Mouse (Mus musculus) cerebellum, adult 11-12 months (tissue): Measurements from ENCODE around the gene Dpp6.
A peak's percentile ranks its signal among the peaks of the same experiment; 100 is the strongest.

Experiments used
- DNase-seq: peaks from one replicate; pipeline ENCODE4 v3.0.0; 2022

The Dpp6 gene

DNA sequence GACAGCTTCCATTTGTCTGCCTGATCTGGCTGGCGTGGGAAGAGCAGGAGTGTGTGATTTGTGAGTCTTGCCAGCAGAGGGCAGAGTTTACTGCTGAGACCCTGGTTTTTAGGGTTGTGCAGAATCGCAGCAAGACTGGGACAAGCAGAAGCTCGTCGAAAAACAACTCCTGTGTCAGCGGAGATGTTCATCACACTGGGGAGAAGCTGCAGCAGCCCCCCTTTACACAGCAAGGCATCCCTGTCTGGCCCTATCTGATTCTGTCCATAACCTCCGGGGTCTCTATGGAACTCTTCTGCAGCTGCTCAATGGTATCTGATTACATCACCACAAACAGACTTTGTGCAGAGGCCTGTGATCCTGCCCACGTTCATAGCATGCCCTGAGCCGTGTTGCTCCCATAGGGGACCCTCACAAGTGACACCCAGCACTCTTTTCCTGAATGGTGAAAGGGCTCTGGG lies 258.2 kb downstream of the Dpp6 start:
- DNase-seq: peak; percentile 70

DNA sequence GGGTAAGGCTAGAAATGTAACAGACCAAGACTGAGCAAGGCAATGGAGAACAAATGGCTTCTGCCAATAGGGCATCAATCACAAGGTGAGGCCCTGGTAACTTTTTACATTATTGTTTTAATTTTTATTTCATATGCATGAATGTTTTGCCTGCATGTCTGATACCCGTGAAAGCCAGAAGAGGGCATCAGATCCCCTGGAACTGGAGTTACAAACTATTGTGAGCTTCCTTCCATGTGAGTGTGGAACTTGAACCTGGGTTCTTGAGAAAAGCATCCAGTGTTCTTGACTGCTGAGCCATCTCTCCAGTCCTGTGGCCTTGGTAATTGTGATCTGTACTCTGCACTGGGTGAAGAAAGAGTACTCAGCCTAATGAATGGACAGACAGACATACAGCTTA lies 259.0 kb downstream of the Dpp6 start:
- no peak for DNase-seq

- no peak for DNase-seq
Observed at GRCm38 (mm10) chr5:27077821-27078220, 260.8 kb downstream of the Dpp6 start.

GRCm38 (mm10) chr5:27081275-27081674 lies 264.3 kb downstream of the Dpp6 start:
- no peak for DNase-seq

- no peak for DNase-seq
Observed at GRCm38 (mm10) chr5:27083762-27084161, 266.8 kb downstream of the Dpp6 start.

GRCm38 (mm10) chr5:27108221-27108620 lies 291.2 kb downstream of the Dpp6 start:
- DNase-seq: peak; percentile 45

DNA sequence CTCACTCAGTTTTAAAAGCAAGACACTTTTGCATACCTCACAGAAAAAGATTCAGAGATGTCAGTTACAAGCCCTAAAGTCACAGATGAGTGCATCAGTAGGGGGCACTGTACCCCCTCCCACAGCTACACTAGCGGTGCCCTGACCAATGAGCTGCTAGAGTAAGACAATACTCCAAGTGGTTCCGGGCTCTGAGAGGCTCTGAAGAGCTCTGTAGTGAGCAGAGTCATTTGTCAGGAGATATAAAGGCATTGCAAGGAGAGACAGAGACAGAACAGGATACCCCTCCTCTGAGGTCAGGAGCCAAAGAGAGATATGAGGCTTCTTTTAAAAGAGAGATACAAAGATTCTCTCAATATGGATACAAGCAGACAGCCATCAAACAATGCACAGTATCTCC lies 305.5 kb downstream of the Dpp6 start:
- no peak for DNase-seq

DNA sequence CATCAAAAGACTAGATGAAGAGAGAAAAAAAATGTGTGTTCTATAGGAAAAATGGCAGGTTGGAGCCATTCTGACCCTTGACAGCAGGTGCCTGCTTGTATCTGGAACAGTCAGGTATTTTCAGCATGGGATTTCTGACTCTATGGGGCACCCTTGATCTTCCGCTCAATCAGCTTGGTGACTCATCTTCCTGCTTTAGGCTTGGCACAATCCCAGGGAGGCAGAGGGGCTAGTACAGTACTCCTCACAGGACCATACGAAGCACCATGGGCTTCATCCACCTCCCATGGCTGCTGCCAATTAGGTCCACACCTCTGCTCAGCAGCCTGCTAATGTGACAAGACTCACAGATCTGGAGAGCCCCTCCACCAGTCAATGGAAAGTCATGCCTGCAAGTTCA lies 305.9 kb downstream of the Dpp6 start:
- DNase-seq: peak; percentile 75

- peak; percentile 83 for DNase-seq
Observed at GRCm38 (mm10) chr5:27126034-27126433, 309.0 kb downstream of the Dpp6 start.

DNA sequence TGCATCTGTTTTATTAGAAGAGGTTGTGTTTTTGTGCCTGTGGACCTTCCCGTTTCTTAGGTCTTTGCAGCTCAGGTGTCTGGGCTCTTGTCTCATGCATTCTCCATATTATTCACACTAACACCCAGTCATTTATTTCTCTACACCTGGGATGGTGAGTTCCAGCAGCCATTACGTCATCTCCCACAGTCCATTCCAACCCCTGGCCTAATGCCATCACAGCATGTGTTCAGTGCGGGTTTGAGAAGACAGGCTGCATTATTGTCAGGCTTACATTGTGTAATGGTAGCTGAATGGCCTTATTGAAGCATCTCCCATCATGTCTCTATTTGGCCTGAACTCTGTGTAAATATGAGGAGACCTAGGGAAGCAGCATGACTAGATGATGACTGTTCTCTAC lies 316.2 kb downstream of the Dpp6 start:
- DNase-seq: peak; percentile 76

DNA sequence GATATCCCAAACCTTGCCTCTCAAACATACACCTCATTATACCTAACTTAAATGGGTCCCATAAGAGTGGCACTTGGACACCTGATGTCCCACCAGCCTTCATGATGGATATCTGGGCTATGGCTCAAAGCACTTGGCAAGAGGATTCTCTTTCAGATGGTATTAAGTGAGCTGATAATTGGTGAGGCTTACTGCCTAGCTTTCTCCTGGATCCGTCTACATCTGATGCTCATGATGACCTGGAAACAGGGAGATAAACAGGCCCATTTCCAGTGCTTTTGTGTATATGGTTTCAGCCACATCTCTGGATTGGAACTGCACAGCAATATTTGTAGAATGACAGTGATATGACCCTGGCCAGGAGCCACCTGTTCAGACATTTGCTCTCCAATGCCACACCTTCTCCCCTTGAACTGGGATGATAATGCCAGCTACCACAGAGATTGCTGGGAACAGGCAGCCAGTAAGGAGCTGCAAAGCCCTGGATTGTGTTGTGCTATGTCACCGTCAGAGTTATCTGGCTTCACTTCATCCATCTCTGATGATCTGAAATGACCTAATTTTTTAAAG lies 317.5 kb downstream of the Dpp6 start:
- peak; percentile 42 for DNase-seq

DNA sequence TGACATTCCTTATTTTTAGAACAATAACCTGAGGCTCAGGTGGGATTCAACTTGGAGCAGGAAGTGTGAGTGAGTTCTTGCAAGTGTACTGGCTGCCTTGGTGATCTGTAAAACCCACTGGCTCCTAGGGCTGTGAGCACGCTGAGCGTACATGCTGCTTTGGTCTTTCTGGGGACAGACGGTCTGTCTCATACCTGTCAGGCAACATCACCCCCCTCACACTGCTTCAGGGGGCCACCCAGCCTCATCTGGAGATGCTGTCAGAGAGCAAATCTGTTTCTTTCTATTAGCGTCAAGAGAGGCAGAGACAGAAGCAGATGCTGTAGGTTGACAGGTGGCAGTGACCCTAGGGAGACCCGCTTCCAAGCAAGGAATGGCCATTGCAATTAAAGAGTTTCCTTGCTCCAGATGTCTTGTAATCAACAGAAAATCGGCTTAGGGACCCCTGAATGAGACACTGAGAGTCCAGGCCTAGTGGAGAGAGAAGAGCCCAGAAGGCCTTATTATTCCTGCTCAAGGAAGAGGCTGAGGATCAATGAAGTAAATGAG lies 330.5 kb downstream of the Dpp6 start:
- no peak for DNase-seq

GRCm38 (mm10) chr5:27151017-27151416 lies 334.0 kb downstream of the Dpp6 start:
- peak; percentile 40 for DNase-seq

DNA sequence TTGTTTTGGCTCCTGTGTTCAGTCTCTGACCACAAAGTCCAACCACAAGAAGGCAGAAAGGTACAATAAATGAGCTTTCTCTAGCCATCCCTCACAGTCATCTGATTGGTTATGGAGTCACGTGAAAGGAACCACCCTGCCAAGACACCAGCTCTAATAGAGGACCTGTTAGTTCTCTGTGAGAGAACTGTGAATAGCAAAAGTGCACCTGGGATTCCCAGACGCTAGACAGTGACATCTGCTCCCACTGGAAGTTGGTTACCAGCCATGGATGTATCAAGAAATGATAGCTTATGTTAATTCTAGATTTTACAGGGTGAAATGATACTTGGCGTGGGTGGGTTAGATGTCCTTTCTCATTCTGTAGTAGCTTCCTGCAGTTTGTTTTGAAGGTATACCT lies 338.7 kb downstream of the Dpp6 start:
- peak; percentile 27 for DNase-seq

GRCm38 (mm10) chr5:27156366-27156765 lies 339.4 kb downstream of the Dpp6 start:
- peak; percentile 60 for DNase-seq

GRCm38 (mm10) chr5:27161122-27161645 lies 344.2 kb downstream of the Dpp6 start:
- DNase-seq: peak; percentile 70

- DNase-seq: no peak
Observed at GRCm38 (mm10) chr5:27168550-27168949, 351.5 kb downstream of the Dpp6 start.

DNA sequence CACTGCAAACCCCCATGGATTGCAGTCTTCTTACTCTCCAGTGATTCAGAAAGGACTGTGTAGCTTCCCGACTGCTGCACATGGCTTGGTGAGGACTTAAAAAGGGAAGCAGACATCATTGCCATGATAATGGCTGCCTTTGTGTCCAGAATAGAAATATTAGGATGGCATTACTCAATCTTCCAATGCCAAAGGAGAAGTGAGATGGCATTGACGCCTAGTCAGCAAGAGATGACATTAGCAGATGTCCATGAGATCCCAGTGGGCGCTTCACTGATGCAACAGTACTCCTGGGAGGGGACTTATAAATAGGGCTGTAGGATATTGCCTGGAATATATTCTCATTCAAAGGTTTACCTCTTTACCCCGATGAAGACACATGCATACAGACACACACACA lies 368.0 kb downstream of the Dpp6 start:
- DNase-seq: no peak

GRCm38 (mm10) chr5:27191242-27191969 lies 374.4 kb downstream of the Dpp6 start:
- no peak for DNase-seq

DNA sequence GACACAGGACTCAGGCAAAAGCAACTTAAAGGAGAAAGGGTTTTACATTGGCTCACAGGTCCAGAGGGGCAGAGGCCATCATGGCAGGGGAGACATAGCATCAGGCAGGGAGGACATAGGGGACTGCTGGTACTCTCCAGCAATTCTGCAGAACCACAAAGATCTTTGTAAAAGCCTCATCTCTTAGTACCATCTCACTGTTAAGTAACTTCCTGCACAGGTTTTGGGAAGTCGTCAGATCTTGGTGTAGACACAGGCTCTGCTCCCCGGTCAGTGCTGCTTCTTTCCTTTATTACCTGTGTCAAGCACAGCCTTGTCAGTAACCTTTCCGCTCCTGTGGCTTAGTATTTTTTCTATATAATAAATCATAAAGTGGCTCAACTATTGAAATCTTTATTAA lies 377.2 kb downstream of the Dpp6 start:
- DNase-seq: no peak

- DNase-seq: no peak
Observed at GRCm38 (mm10) chr5:27194975-27195374, 378.0 kb downstream of the Dpp6 start.

DNA sequence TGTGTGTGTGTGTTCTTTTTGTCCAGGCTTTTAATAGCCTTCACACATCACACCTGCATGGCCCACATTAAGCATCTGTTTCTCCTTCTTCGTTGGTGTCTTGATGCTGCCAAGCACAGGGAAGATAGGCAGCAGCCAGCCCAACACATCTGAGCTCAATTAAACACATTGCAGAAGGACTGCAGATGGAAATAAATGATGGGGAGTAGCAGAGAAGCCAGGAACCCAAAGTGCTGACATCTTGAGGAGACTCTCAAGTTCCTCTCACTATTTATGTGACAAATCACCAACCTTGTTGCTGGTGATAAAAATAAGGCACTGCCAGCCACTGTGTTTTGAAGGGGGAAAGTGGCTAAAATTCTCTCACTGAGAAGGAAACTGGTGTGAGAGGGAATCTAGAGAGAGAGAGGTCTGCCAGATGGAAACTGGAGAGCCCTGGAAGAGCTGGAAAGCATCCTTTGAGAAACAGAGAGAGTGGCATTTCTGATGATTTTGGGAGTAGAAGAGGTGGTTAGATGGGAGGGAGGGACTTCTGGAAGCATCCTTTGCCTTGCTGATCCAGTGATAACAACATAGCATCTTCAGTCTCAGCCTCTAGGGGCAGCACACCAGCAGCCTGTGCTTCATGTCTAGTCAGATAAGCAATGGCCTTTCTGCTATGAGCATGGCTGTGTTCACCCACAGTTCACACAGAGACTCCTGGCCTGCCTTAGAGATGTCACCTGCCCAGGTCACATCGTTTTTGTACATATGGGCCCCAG lies 383.8 kb downstream of the Dpp6 start:
- DNase-seq: no peak

DNA sequence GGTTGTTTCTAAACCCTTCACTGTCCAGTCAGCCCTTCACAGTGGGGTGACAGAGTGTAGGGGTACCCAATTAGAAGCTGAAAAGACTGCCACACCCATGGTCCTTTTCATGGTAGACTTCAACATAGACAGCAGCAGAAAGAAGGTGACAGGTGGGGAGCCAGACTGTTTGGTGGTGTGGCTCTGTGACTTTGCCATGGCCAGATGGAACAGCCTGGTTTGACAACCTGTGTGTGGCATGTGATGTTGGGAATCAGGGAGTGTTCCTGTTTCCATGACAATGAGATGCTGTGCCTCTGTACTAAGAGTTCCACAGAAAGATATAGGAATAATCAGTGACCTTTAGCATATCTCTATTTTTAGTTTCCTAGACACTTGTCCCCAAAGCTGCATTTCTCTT lies 386.1 kb downstream of the Dpp6 start:
- DNase-seq: peak; percentile 71
